Mouse (Mus musculus) neural tube, embryonic 15.5 days (tissue): ENCODE results near the gene Spata17. TPM values are rescaled to one million over a fixed set of nuclear protein-coding genes. Genes with fewer than 3 reads are reported as not detected.

Source experiments
- ATAC-seq: fragments of 200-750 bp; cut with Nextera tagmentation; 2 replicates; pipeline ENCODE4 v1.8.0; 2017; ENCODE audit warnings: mild to moderate bottlenecking, moderate TSS enrichment, moderate library complexity; ENCODE audit not compliant: low FRiP score
- H3K27ac ChIP-seq: fragments of 300-500 bp; sonication (generic); replicated peaks from 2 replicates; pipeline ENCODE4 v1.5.1; 2015; ENCODE audit warnings: mild to moderate bottlenecking, inconsistent platforms
- H3K27me3 ChIP-seq: fragments of 300-500 bp; sonication (generic); replicated peaks from 2 replicates; pipeline ENCODE4 v1.6.1; 2015; ENCODE audit warnings: inconsistent platforms
- H3K36me3 ChIP-seq: fragments of 300-500 bp; sonication (generic); 2 replicates; pipeline ENCODE4 v1.6.1; 2015; ENCODE audit warnings: inconsistent platforms
- H3K4me1 ChIP-seq: fragments of 300-500 bp; sonication (generic); 2 replicates; pipeline ENCODE4 v1.6.1; 2015; ENCODE audit warnings: inconsistent platforms
- H3K4me2 ChIP-seq: fragments of 300-500 bp; sonication (generic); 2 replicates; pipeline ENCODE4 v1.6.1; 2015; ENCODE audit warnings: inconsistent platforms, mild to moderate bottlenecking, moderate library complexity
- H3K4me3 ChIP-seq: fragments of 300-500 bp; sonication (generic); replicated peaks from 2 replicates; pipeline ENCODE4 v1.5.1; 2015; ENCODE audit warnings: mild to moderate bottlenecking, inconsistent platforms
- H3K9ac ChIP-seq: fragments of 300-500 bp; sonication (generic); replicated peaks from 2 replicates; pipeline ENCODE4 v1.6.1; 2015; ENCODE audit warnings: mild to moderate bottlenecking, inconsistent platforms
- H3K9me3 ChIP-seq: fragments of 300-500 bp; sonication (generic); replicated peaks from 2 replicates; pipeline ENCODE4 v1.6.1; 2016; ENCODE audit warnings: inconsistent platforms
- WGBS: fragments of 180-500 bp; shearing (Covaris S2); methylation state at CpG from one replicate; pipeline ENCODE4 v1.1.7; 2015; ENCODE audit warnings: mixed read lengths; 5-methylcytosine and 5-hydroxymethylcytosine counted together
- polyA plus RNA-seq: library from polyadenylated mRNA; unstranded; fragments of >200 nt; fragmentation: Nextera tagmentation; extraction: Ambion mirVana; gene quantifications from 2 replicates; pipeline ENCODE4 v1.2.1, GENCODE M21; 2015

Spata17 gene
- polyA plus RNA-seq, 1 experiment from 2014 or later: 2.0 TPM

DNA sequence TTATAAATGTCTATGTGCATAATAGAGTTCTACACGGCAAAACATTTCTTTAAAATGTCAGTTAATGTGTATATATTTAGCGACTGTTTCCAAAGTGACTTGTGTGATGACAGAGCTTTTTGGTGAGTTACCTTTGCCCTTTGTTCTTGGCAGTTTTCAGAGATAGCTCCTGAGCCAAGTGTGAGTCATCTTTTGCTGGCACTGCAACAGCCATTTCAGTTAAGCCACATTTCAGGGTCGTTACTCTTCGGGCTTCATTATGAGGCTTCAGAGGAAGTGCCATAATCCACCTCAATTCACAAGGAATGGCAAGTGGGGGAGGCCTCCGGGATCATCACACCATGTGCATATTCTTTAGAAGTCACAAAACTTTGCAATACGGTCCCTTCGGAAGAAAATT lies 195.3 kb downstream of the Spata17 start:
- WGBS: 83% methylated on average over 7 of the region's 7 CpGs
- ATAC-seq: no peak
- H3K27ac ChIP-seq: no peak overlapping the region
- no peak overlapping the region for H3K9ac ChIP-seq
- H3K36me3 ChIP-seq: no peaks in the 10 kb centered on the region
- no peaks in the 10 kb centered on the region for H3K27me3 ChIP-seq
- H3K9me3 ChIP-seq: no peaks in the 10 kb centered on the region
- H3K4me1 ChIP-seq: no peaks in the 10 kb centered on the region
- no peak overlapping the region for H3K4me2 ChIP-seq
- H3K4me3 ChIP-seq: no peak overlapping the region

DNA sequence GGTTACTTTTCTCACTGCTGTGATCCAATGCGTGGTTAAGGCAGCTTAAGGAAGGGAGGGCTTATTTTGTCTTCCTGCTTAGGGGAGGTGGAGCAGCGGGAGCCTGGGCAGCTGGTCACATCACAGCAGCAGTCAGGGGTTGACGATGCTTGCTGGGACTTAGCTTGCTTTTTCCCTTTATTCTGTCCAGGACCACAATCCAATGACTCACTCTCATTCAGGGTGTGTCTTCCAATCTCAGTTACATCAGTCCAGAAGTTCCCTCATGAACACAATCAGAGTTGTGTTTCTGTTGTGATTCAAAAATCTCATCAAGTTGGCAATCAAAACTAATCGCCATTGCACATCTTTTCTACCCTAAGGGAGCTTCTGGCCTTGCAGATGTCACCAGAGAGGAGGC lies 199.1 kb downstream of the Spata17 start:
- Histone ChIP-seq H3K4me2 (no peak overlapping the region), H3K9ac (no peak overlapping the region), H3K9me3 (no peaks in the 10 kb centered on the region), H3K27me3 (no peaks in the 10 kb centered on the region), H3K4me1 (no peaks in the 10 kb centered on the region), H3K27ac (no peak overlapping the region), H3K36me3 (no peaks in the 10 kb centered on the region), H3K4me3 (no peak overlapping the region)
- ATAC-seq: no peak
- 58% methylated on average over 4 of the region's 4 CpGs for WGBS

GRCm38 (mm10) chr1:187015673-187016072 lies 199.6 kb downstream of the Spata17 start:
- Histone ChIP-seq H3K9me3 (no peaks in the 10 kb centered on the region), H3K4me1 (no peaks in the 10 kb centered on the region), H3K9ac (no peak overlapping the region), H3K36me3 (no peaks in the 10 kb centered on the region), H3K4me2 (no peak overlapping the region), H3K27me3 (no peaks in the 10 kb centered on the region), H3K27ac (no peak overlapping the region), H3K4me3 (no peak overlapping the region)
- ATAC-seq: no peak
- WGBS: 88% methylated on average over 1 of the region's 1 CpGs

- Histone ChIP-seq H3K27me3 (no peaks in the 10 kb centered on the region), H3K4me3 (no peak overlapping the region), H3K27ac (no peak overlapping the region), H3K9me3 (no peaks in the 10 kb centered on the region), H3K9ac (no peak overlapping the region), H3K4me2 (no peak overlapping the region), H3K36me3 (no peaks in the 10 kb centered on the region), H3K4me1 (no peaks in the 10 kb centered on the region)
- ATAC-seq: no peak
- WGBS: 85% methylated on average over 2 of the region's 2 CpGs
Observed at GRCm38 (mm10) chr1:187014141-187014540, 201.1 kb downstream of the Spata17 start.

GRCm38 (mm10) chr1:187011601-187012000 lies 203.7 kb downstream of the Spata17 start:
- no peak overlapping the region for H3K9ac ChIP-seq
- H3K27ac ChIP-seq: no peak overlapping the region
- no peaks in the 10 kb centered on the region for H3K36me3 ChIP-seq
- no peak for ATAC-seq
- no peak overlapping the region for H3K4me3 ChIP-seq
- WGBS: 83% methylated on average over 4 of the region's 4 CpGs
- no peaks in the 10 kb centered on the region for H3K9me3 ChIP-seq
- no peaks in the 10 kb centered on the region for H3K4me1 ChIP-seq
- no peaks in the 10 kb centered on the region for H3K27me3 ChIP-seq
- H3K4me2 ChIP-seq: no peak overlapping the region

DNA sequence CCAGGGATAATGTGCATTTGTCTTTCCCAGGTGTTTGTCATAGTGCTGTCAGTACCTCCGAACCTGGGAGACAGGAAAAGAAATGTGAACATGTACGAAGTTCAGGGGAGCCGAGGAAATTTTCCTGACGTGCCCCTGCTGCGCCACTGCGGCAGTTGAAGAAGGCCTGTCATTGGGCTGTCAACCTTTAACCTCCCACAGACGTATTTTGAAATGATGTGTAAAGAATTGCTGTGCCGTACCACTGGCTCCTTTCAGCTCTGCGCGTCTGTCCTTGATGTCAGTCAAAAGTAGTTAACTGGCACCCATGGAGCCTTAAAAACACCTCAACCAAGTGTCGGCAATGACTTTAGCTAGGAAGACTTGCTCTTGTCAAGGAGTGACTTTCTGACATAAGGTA lies 205.2 kb downstream of the Spata17 start:
- no peaks in the 10 kb centered on the region for H3K9me3 ChIP-seq
- no peak overlapping the region for H3K9ac ChIP-seq
- H3K4me2 ChIP-seq: no peak overlapping the region
- H3K27me3 ChIP-seq: no peaks in the 10 kb centered on the region
- no peak overlapping the region for H3K4me3 ChIP-seq
- 88% methylated on average over 11 of the region's 11 CpGs for WGBS
- no peak overlapping the region for H3K27ac ChIP-seq
- ATAC-seq: no peak
- H3K4me1 ChIP-seq: no peaks in the 10 kb centered on the region
- H3K36me3 ChIP-seq: no peaks in the 10 kb centered on the region

GRCm38 (mm10) chr1:187008236-187008635 lies 207.0 kb downstream of the Spata17 start:
- ATAC-seq: no peak
- Histone ChIP-seq H3K36me3 (no peaks in the 10 kb centered on the region), H3K4me3 (no peak overlapping the region), H3K27ac (no peak overlapping the region), H3K27me3 (no peaks in the 10 kb centered on the region), H3K9ac (no peak overlapping the region), H3K4me2 (no peak overlapping the region), H3K4me1 (0 out of 2 replicates have a peak, but pooled peaks cover 2% of the 10 kb centered on the region), H3K9me3 (no peaks in the 10 kb centered on the region)
- WGBS: 92% methylated on average over 7 of the region's 7 CpGs

DNA sequence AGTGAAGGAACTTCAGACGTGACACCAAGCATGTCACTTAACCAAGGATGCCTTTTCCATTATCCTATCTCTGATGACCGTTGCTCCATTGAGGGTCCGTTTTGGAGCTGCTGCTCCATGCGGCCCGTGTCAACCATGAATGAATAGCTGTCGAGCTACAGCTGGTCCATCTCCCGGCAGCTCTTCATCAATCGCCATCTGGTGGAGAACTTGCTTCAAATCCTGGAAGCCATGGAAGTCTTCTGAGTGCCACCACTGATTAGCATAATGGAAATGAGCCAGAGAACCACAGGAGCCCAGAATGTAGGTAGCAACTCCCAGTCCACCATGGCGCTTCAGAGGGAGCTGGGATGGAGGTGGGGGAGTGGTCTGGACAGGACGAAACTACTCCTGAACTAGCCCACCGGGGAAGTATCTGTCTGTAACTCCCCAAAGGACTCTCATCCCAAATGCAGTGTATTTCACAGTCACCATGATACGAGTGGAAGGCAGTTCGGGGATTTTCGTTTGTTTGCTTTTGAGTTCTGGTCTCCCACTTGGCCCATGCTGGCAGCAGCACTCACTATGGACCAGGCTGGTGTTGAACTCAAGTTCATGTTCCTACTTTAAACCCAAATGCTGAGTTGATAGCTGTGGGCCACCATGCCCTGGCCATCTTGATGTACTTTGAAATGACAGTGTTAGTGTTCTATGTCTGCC lies 208.9 kb downstream of the Spata17 start:
- Histone ChIP-seq H3K27ac (no peak overlapping the region), H3K27me3 (no peaks in the 10 kb centered on the region), H3K4me2 (no peak overlapping the region), H3K36me3 (no peaks in the 10 kb centered on the region), H3K4me1 (0 out of 2 replicates have a peak, but pooled peaks cover 2% of the 10 kb centered on the region), H3K9me3 (no peaks in the 10 kb centered on the region), H3K9ac (no peak overlapping the region), H3K4me3 (no peak overlapping the region)
- WGBS: 88% methylated on average over 14 of the region's 14 CpGs
- ATAC-seq: no peak

DNA sequence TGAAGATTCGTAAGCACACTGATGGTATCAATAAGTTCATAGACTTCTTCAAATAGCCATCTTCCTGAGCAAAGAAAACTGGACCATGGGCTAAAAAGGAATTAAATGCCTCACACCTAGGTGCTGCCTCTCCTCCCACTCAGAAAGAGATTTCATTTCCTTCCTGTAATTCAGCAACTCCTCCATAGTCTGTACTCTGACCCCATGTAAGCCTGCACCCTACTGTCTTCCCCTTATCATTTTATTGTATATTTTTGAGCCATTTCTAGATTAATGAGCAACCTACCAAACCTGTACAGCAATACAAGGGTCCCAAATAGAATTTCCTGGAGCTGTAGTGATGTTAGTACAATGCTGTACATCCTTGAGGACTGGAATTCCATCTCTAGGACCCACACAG lies 211.0 kb downstream of the Spata17 start:
- Histone ChIP-seq H3K4me2 (no peak overlapping the region), H3K36me3 (no peaks in the 10 kb centered on the region), H3K27me3 (no peaks in the 10 kb centered on the region), H3K4me3 (no peak overlapping the region), H3K9me3 (no peaks in the 10 kb centered on the region), H3K9ac (no peak overlapping the region), H3K27ac (no peak overlapping the region), H3K4me1 (0 out of 2 replicates have a peak, but pooled peaks cover 2% of the 10 kb centered on the region)
- ATAC-seq: no peak
- WGBS: 98% methylated on average over 1 of the region's 1 CpGs

DNA sequence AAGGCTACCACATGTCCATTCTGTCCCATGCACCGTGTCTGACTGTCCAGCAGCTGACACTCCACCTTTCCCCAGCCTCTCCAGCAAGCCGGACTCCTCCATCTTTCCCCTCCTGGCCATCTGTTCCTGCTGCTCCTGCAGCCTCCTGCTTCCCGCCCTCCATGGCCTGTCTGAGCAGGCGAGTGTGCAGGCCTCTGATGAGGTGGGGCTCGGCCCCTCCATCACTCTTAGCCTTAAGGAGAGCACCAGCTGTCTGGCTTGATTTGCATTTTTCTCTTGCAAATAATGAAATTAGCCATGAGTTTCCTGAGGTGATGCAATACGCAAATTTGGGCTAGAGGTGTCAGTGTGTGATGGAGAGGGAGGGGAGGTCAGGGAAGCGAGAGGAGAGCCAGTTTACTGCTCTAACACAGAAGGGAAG lies 211.8 kb downstream of the Spata17 start:
- no peaks in the 10 kb centered on the region for H3K27me3 ChIP-seq
- no peaks in the 10 kb centered on the region for H3K36me3 ChIP-seq
- H3K4me2 ChIP-seq: no peak overlapping the region
- no peak overlapping the region for H3K4me3 ChIP-seq
- no peaks in the 10 kb centered on the region for H3K9me3 ChIP-seq
- ATAC-seq: no peak
- H3K4me1 ChIP-seq: 0 out of 2 replicates have a peak, but pooled peaks cover 2% of the 10 kb centered on the region
- no peak overlapping the region for H3K9ac ChIP-seq
- 36% methylated on average over 7 of the region's 7 CpGs for WGBS
- H3K27ac ChIP-seq: no peak overlapping the region

DNA sequence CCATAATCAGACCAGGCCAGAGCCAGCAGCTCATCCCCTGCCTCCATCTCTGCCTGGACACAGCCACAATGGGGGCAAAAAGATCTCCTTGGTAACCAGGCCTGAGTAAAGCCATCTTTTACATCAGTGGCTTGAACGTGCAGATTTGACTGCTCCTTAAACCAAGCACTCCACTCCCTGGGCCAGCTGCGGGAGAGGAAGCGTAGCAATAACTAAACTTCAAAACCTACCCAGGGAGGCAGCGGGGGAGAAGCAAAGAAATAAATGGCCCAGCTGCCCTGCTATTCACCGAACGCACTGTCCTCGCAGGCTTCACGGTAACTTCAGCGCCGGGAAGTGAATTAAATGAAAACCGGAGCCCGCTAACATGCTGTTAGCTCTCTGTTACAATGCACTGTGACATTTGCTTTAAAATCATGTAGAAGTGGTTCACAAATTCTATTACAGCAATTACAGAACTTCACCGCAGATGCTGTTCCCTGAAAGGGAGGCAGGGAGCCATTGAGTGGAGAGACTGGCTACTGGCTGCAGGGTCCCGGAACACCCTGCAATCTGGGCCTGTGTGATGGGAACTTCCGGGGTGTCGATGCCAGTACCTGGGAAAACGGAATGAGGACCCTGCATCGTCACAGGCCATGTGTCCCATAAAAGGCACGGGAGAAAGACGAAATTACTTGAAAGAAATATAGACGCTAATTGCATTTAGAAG lies 217.5 kb downstream of the Spata17 start:
- no peak for ATAC-seq
- Histone ChIP-seq H3K9ac (no peak overlapping the region), H3K9me3 (no peaks in the 10 kb centered on the region), H3K4me3 (no peak overlapping the region), H3K4me2 (peak overlapping the region; percentile 28), H3K27me3 (no peaks in the 10 kb centered on the region), H3K4me1 (peaks cover 7% of the 10 kb centered on the region), H3K27ac (no peak overlapping the region), H3K36me3 (no peaks in the 10 kb centered on the region)
- WGBS: 30% methylated on average over 21 of the region's 21 CpGs
